Mouse (Mus musculus): Measurements from ENCODE around the gene Siah3. TPM values are rescaled to one million over a fixed set of nuclear protein-coding genes. Genes with fewer than 3 reads are reported as not detected.
"Not testable (repeated sequence)": the region's sequence is repeated elsewhere in the genome, so short reads cannot be mapped to it uniquely, and the experiment has no call there.

Gene Siah3
- not detected in 2 replicates for polyA plus RNA-seq (2016; fragmentation: Nextera tagmentation; extraction: Ambion mirVana)

DNA sequence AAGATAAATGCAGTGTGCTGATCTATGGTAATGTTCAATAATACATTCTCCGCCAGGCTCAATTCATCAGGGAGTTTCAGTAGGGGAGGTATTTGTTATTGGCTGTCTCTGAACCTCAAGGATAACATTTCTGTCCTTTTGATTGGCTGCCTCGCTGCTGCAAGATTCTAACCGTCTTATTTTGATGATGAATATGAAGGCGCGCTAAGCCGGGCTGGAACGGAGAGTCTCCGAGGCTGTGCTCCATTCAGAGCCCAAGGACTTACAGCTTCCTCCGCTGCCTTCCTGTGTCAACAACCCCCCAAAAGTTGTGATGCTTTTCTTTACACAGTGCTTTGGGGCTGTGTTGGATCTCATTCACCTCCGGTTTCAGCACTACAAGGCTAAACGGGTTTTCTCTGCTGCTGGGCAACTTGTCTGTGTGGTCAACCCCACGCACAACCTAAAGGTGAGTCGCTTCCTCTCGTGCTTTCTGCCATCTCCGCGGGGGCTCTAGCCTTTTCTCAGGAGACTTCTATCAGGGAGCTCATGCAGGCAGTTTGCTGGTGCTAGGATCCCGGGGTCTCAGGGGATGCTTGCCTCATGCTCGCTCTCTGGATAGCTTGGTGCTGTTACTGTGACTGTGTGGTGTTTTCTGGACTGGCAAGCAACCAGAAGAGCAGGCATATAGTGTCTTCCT, at the start of gene Siah3:
Siah3 (plus strand) TSS at position 240 of the 679 bp plus-strand sequence.
- no peak for DNase-seq (ENCODE audit: low spot score)
- peaks cover 38% of the 10 kb centered on the region for H3K4me1 ChIP-seq
- no peaks in the 10 kb centered on the region for H3K36me3 ChIP-seq
- no peaks in the 10 kb centered on the region for H3K9me3 ChIP-seq (replicated peaks)
- peaks cover 31% of the 10 kb centered on the region; the same call in 1 of the 2 replicates for H3K27me3 ChIP-seq (ENCODE audit: low read depth, poor library complexity, severe bottlenecking)
- WGBS = 30% methylated on average over 18 of the region's 18 CpGs
- peak within 1 kb of the TSS; percentile 46 for H3K4me3 ChIP-seq
- no peak within 1 kb of the TSS for H3K27ac ChIP-seq

DNA sequence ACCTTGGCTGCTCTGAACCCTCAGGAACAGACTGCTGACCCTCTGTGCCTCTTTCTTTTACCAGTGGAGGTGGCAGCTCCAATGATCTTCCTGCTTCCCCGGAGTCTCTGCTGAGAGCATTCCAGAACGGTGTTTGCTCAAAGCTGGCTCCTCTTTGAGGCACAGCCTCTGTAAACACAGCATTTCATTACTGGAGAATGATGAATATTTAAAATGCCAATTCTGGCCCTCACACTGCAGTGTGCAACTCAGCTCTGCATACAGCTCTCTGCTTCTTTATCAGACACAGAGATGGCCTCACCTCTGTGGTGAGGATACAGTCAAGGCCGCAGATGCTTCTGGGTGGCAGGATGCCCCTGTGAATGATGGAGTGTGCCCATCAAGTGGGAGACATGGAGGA, 46.0 kb upstream of the Siah3 start:
- H3K27ac ChIP-seq = no peak overlapping the region
- no peaks in the 10 kb centered on the region for H3K4me1 ChIP-seq
- no peak for DNase-seq (ENCODE audit: low spot score)
- WGBS = 91% methylated on average over 3 of the region's 3 CpGs
- no peak overlapping the region for H3K4me3 ChIP-seq
- H3K27me3 ChIP-seq (ENCODE audit: low read depth, poor library complexity, severe bottlenecking) = no peaks in the 10 kb centered on the region
- no peaks in the 10 kb centered on the region for H3K36me3 ChIP-seq
- H3K9me3 ChIP-seq (replicated peaks) = no peaks in the 10 kb centered on the region

DNA sequence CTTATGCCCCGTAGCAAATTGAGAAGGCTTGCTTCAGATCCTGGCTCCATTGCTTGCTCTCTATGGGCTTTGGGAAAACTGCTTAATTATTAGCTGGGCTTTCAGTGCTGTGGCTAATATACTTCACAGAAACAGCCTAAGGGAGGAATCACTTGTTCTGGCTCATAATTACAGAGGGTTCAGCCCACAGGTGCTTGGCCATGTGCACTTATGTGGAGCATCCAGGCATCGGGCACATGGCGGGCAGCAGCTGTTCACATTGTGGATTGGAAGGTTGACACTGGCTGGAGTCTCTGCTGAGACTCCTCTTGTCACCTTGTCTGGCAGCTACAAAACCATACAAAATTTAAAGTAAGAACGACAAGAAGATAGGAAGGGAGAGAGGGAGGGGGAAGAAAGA, 45.4 kb upstream of the Siah3 start:
- WGBS = 85% methylated on average over 4 of the region's 4 CpGs
- no peaks in the 10 kb centered on the region for H3K36me3 ChIP-seq
- no peaks in the 10 kb centered on the region for H3K9me3 ChIP-seq (replicated peaks)
- no peak overlapping the region for H3K27ac ChIP-seq
- no peaks in the 10 kb centered on the region for H3K4me1 ChIP-seq
- H3K4me3 ChIP-seq = no peak overlapping the region
- no peak for DNase-seq (ENCODE audit: low spot score)
- H3K27me3 ChIP-seq (ENCODE audit: low read depth, poor library complexity, severe bottlenecking) = no peaks in the 10 kb centered on the region

DNA sequence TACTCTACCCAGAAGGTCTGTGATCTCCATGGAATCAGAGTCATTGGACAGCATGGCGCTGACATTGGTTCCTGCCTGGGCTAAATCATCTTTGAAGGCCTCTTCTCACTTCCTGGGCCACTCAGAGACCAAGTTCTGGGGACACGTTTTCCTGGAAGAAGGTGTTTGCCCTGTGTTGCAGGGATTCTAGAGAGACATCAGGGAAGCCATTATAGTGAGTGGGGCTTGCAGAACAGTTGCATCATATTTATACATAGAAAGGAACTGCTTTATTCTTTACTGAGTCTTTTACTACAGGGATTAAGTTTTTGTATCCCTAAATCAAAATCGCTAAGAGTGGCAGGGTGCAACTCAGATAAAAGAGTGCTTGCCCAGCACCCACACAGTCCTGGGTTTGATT, 37.1 kb upstream of the Siah3 start:
- no peaks in the 10 kb centered on the region for H3K4me1 ChIP-seq
- DNase-seq (ENCODE audit: low spot score) = no peak
- no peaks in the 10 kb centered on the region for H3K27me3 ChIP-seq (ENCODE audit: low read depth, poor library complexity, severe bottlenecking)
- no peak overlapping the region for H3K27ac ChIP-seq
- no peaks in the 10 kb centered on the region for H3K9me3 ChIP-seq (replicated peaks)
- WGBS = 82% methylated on average over 3 of the region's 3 CpGs
- no peaks in the 10 kb centered on the region for H3K36me3 ChIP-seq
- no peak overlapping the region for H3K4me3 ChIP-seq

DNA sequence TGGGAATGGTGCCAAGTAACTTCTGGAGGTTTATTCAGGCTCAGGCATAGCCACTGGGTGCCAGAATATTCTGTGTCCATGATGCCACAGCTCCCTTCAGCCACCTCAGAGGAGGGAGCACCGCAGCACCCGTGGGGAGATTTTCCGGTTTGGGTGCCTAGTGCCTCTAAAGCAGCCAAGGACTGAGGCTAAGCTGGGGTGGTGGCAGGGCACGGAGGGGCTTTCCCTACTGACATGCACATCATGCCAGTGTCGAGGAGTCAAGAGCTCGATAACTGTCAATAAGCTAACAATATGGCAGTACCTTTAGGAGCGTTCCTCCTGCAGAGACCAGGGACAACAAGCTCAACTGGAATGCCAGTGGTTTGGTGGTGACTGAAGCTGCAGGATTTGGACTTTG, 35.9 kb upstream of the Siah3 start:
- Histone ChIP-seq H3K4me3 (no peak overlapping the region), H3K9me3 (replicated peaks) (no peaks in the 10 kb centered on the region), H3K36me3 (no peaks in the 10 kb centered on the region), H3K27ac (no peak overlapping the region), H3K27me3 (ENCODE audit: low read depth, poor library complexity, severe bottlenecking) (no peaks in the 10 kb centered on the region), H3K4me1 (no peaks in the 10 kb centered on the region)
- no peak for DNase-seq (ENCODE audit: low spot score)
- WGBS = 92% methylated on average over 7 of the region's 7 CpGs

DNA sequence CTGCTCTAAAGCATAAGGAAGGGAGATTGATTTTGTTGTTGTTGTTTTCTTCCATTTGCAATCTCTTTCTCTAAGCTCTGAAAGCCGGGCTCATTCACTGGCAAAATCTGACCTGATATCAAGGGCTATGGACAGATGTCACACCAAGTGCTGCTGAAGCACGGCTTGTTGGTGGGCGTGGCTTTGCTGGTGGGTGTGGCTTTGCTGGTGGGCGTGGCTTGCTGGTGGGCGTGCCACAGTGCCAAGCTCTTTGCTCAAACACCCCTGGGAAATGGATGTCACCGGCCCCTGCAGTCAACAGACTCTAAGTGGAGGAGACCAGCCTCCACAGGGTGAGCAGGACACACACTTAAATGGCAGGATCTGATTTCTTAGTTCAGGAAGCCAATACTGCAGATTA, 35.0 kb upstream of the Siah3 start:
- WGBS = 66% methylated on average over 6 of the region's 6 CpGs
- no peak for DNase-seq (ENCODE audit: low spot score)

DNA sequence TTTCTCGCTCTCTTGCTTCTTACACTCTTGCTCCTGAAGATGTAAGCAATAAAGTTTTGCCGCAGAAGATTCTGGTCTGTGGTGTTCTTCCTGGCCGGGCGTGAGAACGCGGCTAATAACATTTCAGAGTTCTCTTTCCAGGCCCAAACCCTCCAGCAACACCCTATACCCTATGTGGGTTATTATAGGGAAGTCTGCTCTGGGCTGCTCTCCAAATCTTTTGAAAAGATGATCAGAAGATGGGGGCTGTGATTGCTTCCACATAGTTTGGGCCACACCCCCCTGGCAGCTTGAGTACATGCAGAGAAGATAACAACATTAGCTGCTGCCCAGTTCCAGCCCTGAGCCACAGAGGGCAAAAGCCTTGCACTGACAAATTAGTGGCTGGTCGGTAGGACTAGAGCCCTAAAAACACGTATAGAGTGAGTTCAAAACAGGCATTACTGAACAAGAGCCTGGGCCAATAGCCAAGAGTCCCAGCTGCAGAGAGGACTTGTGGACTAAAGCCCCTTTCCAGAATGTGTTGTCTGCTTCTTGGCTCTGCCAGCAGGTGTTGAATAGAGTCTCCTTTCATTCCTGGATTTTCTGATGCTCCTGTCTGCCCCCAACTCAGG, 24.5 kb upstream of the Siah3 start:
- Histone ChIP-seq H3K27me3 (ENCODE audit: low read depth, poor library complexity, severe bottlenecking) (no peaks in the 10 kb centered on the region), H3K9me3 (replicated peaks) (no peaks in the 10 kb centered on the region), H3K4me3 (no peak overlapping the region), H3K36me3 (no peaks in the 10 kb centered on the region), H3K27ac (no peak overlapping the region), H3K4me1 (no peaks in the 10 kb centered on the region)
- WGBS = 95% methylated on average over 7 of the region's 8 CpGs
- DNase-seq (ENCODE audit: low spot score) = no peak

More for the DNA sequence above, 35.0 kb upstream of the Siah3 start:
- Histone ChIP-seq H3K4me3 (no peak overlapping the region), H3K4me1 (no peaks in the 10 kb centered on the region), H3K36me3 (no peaks in the 10 kb centered on the region), H3K27me3 (ENCODE audit: low read depth, poor library complexity, severe bottlenecking) (no peaks in the 10 kb centered on the region), H3K9me3 (replicated peaks) (no peaks in the 10 kb centered on the region), H3K27ac (no peak overlapping the region)

DNA sequence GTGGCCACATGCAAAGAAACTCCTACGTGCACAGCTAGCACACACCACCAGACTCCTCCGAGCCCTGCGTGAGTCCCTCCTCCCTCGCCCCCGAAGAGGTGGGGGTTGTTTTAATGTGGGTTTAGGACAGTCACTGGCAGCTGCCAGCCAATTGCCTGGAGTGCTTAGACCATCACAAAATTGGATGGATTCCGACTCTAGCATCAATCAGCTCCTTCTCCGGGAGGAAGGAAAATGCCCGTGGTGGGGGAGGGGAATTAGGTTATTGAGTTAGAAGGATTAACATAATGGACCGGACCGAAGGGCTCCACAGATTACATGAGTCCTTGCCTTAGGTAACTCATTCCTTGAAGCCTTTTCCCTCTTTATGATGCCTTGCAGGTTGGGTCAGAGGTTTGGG, 22.9 kb upstream of the Siah3 start:
- WGBS = 84% methylated on average over 10 of the region's 10 CpGs
- Histone ChIP-seq H3K4me1 (no peaks in the 10 kb centered on the region), H3K27ac (no peak overlapping the region), H3K9me3 (replicated peaks) (no peaks in the 10 kb centered on the region), H3K4me3 (no peak overlapping the region), H3K36me3 (no peaks in the 10 kb centered on the region), H3K27me3 (ENCODE audit: low read depth, poor library complexity, severe bottlenecking) (no peaks in the 10 kb centered on the region)
- no peak for DNase-seq (ENCODE audit: low spot score)

DNA sequence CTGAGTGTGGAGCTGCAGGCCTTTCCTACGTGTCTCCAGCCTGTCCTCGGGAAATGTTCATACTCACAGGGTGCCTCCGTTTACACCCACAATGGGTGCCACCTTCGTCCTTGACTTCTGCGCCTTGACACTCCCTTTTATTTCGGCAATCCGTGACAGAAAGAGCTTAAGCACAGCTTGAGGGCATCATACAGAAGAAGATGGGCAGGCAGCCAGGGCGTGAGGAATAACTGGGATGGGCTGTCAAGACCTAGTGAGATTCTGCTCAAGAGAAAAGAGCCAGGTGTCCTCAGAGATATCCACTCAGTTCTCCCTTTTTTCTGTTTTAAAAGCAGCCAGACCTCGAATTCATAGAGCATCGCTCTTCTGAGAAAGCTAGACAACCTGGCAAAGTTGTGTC, 21.2 kb upstream of the Siah3 start:
- Histone ChIP-seq H3K36me3 (no peaks in the 10 kb centered on the region), H3K4me3 (no peak overlapping the region), H3K27me3 (ENCODE audit: low read depth, poor library complexity, severe bottlenecking) (no peaks in the 10 kb centered on the region), H3K27ac (no peak overlapping the region), H3K9me3 (replicated peaks) (no peaks in the 10 kb centered on the region), H3K4me1 (no peaks in the 10 kb centered on the region)
- 83% methylated on average over 10 of the region's 10 CpGs for WGBS
- DNase-seq (ENCODE audit: low spot score) = no peak

DNA sequence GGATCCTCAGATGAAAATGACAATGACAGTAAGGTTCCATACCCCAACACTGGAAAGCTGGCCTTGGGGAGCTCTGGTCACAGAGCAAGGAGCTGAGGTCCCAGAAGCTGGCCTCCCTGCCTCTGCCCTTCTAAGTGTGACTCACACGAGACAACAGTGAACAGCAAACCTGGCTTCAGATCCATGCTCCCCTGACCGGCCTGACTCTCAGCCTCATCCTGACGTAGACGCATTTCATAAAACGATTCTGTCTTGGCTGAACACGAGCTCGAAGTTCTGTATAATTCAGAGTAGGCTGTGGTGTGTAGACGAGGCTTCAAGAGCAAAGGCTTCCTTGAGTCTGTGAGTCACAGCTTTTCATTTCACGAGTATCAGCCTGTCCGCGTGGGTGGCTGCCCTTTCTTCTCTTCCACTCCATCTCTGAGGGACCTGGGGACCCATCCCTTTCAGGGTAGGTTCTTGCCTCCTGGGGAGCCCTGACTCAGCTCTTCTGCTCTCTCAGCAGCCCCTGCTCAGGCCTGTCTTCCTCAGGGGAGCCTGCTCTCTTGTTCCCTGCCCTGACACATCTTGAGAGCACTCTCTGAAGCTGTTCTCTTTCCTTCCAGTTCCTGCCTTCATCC, 11.2 kb upstream of the Siah3 start:
- H3K4me3 ChIP-seq = no peak overlapping the region
- peak overlapping the region; percentile 74 for H3K27ac ChIP-seq
- WGBS = 82% methylated on average over 11 of the region's 11 CpGs
- no peaks in the 10 kb centered on the region for H3K27me3 ChIP-seq (ENCODE audit: low read depth, poor library complexity, severe bottlenecking)
- H3K9me3 ChIP-seq (replicated peaks) = no peaks in the 10 kb centered on the region
- DNase-seq (ENCODE audit: low spot score) = no peak
- peaks cover 18% of the 10 kb centered on the region for H3K4me1 ChIP-seq
- H3K36me3 ChIP-seq = no peaks in the 10 kb centered on the region

DNA sequence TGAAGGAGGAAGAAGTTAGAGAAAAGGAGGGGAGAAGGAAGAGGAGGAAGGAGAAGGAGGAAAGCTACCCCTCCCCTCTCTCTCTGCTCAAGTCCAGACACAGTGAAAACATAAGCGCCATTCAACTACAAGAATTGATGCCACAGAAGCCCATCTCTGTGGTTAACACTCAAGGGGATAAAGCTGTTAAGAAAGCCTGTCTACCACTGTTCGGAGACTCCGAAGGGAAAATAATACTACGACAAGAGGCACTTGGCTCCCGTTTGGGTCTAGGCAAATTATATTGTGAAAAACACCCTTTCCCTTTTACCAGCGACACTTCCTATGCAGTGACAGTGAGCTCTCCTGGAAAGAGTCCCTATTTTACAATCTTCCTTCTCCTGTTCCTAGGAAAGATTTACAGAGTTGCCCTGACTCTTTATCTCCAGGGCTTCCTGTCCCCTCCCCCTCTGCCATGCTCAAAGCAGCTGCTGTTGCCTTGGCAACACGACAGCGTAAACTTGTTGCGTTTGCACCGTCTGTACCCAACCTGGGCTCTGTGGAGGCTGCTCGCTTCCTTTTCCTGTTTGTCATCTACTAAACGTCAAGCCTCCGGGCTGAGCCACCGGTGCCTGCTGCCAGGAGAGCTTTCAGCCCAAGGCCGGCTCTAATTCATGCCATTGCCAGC, 10.4 kb upstream of the Siah3 start:
- no peaks in the 10 kb centered on the region for H3K27me3 ChIP-seq (ENCODE audit: low read depth, poor library complexity, severe bottlenecking)
- peak overlapping the region; percentile 74 for H3K27ac ChIP-seq
- H3K36me3 ChIP-seq = no peaks in the 10 kb centered on the region
- peaks cover 18% of the 10 kb centered on the region for H3K4me1 ChIP-seq
- 14% methylated on average over 15 of the region's 15 CpGs for WGBS
- peak overlapping the region; percentile 49 for H3K4me3 ChIP-seq
- DNase-seq (ENCODE audit: low spot score) = peak; percentile 77
- no peaks in the 10 kb centered on the region for H3K9me3 ChIP-seq (replicated peaks)

DNA sequence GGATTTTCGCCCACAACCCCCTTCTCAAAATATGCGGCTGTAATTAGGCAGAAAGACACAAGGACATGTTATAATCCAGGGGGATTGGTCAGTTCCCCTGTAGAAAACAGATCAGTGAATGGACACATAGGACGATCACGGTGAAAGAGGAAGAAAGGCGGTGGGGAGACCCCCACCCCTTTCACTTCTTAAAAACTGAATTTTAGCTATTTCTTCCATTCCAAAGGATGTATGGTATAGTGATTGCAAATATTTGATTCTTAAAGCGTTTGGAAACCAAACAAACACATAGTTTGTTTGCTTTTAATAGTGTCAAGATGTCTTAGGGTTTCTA, 9.9 kb upstream of the Siah3 start:
- DNase-seq (ENCODE audit: low spot score) = no peak
- Histone ChIP-seq H3K27me3 (ENCODE audit: low read depth, poor library complexity, severe bottlenecking) (no peaks in the 10 kb centered on the region), H3K9me3 (replicated peaks) (no peaks in the 10 kb centered on the region), H3K27ac (peak overlapping the region; percentile 74), H3K4me1 (peaks cover 18% of the 10 kb centered on the region), H3K4me3 (peak overlapping the region; percentile 49), H3K36me3 (no peaks in the 10 kb centered on the region)
- 52% methylated on average over 6 of the region's 6 CpGs for WGBS

DNA sequence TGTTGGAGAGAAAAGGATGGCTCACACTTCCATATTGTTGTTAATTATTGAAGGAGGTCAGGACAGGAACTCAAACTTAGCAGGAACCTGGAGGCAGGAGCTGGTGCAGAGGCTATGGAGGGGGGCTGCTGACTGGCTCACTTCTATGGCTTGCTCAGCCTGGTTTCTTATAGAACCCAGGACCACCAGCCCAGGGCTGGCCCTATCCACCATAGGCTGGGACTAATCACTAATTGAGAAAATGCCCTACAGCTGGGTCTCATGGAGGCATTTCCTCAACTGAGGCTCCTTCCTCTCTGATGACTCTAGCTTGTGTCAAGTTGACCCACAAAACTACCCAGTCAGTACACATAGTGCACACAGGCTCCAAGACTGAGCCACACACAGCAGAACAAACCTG, 9.5 kb upstream of the Siah3 start:
- peaks cover 18% of the 10 kb centered on the region for H3K4me1 ChIP-seq
- not testable (repeated sequence) for H3K27ac ChIP-seq; H3K9me3 ChIP-seq (replicated peaks); H3K27me3 ChIP-seq (ENCODE audit: low read depth, poor library complexity, severe bottlenecking); DNase-seq (ENCODE audit: low spot score); H3K4me3 ChIP-seq; H3K36me3 ChIP-seq

All from limb, embryonic 10.5 days (tissue).